Mouse (Mus musculus): ENCODE measurements around the gene Cd5l.

The Cd5l gene

DNA sequence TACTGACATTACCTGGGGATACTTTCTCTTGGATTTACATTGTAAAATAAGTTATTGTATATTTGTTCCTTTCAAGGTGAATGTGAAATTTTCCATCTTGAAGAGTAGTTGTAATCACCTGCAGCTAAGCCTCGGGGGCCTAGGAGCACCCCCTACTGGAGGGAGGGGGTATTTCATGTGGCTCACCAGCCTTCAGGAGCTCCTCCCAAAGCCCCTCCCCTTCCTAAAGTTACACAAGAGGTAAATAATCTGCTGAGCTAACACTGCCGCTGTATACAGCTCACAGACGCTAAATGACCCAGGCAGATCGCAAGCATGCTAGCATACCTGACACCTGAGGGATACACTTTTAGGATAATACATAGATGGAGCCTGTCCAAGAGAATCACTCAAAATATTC is 50.5 kb downstream of the Cd5l start:
- no peak for DNase-seq (ENCODE audit: low spot score in 2 of 2)

DNA sequence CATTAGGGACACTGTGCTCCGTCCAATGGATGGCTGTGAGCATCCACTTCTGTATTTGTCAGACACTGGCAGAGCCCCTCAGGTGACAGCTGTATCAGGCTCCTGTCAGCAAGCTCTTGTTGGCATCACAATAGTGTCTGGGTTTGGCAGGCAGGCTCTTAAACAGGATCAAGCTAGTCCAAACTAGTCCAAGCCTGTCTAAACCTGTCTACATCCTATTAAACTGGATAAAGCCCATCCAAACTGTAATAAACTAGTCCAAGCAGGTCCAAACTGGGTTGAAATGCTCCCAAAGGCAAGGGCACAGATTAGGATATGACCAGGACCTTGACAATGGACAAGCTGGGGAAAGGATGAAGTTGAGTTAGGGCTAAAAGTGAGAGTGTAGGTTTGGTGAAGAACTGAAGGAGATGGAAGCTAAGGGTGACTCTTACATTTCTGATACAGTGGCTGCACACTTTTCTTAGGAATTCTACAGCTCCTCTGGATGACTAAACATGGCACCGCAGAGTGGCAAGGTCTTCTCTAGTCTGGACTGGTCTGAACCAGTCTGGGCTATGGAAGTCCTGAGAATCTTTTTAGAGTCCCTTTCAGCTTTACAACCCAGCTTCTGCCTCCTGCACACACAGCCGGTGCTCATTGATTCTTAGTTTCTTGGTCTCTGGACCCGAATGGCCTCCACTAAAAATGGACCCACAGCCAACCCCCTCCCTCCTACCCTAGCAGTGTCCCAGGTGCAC is 51.7 kb downstream of the Cd5l start:
- no peak for DNase-seq (ENCODE audit: low spot score in 2 of 2)

DNA sequence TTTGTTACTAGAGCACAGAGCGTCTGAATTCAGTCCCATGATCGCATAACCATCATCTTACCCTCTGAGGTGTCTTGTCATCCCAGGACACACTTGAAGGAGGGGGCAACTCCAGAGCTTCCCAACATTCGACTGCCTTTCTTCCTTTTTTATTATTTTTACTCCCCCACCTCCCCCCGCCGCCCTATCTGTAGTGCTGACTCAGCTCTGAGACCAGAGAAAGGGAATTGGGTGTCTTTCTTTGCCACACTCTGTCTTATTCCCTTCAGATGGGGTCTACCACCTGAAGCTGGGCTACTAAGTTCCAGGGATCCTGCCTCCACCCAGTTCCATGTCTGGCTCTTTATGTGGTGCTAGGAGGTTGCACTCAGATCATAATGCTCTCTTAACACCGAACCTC is 52.9 kb downstream of the Cd5l start:
- DNase-seq (ENCODE audit: low spot score in 2 of 2) = no peak

DNA sequence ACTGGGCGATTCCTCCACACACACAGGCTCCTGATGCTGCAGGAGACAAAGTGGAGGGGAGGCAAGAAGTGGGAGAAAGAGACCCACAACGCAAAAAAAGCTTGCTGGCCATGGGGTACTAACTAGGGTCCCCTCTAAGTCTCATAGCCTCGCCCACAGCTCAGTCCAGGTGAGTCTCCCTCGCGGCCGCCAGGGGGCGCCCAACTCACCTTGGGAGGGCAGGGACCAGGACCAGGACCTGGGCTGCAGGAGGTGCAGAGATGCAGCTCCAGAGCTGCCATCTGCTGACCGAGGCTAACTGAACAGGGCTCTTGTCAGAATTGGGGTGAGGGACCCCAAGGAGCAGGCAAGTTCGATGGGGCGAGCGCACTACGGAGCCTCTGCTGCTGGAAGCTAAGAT is 53.5 kb downstream of the Cd5l start:
- DNase-seq (ENCODE audit: low spot score in 2 of 2) = peak in 1 of 2 experiments; percentile 9

DNA sequence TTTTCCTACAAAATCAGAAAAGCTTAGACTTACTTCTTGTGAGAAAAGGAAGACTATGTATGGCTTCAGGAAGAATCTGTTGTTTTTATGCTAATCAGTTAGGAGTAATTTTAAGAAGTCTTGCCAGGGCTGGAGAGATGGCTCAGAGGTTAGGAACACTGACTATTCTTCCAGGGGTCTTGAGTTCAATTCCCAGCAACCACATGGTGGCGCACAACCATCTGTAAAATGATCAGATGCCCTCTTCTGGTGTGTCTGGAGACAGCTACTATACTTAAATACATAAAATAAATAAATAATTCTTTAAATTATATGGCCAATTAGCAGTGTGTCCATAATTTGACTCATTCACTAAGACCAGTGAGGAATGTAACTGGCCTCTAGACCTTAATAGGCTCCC is 63.0 kb downstream of the Cd5l start:
- no peak for DNase-seq (ENCODE audit: low spot score in 2 of 2)
